Mouse (Mus musculus): ENCODE measurements around the gene Grasp. TPM values are rescaled to one million over a fixed set of nuclear protein-coding genes. Genes with fewer than 3 reads are reported as not detected.

Gene Grasp
- polyA plus RNA-seq, 1 experiment, result 7.1 TPM

DNA sequence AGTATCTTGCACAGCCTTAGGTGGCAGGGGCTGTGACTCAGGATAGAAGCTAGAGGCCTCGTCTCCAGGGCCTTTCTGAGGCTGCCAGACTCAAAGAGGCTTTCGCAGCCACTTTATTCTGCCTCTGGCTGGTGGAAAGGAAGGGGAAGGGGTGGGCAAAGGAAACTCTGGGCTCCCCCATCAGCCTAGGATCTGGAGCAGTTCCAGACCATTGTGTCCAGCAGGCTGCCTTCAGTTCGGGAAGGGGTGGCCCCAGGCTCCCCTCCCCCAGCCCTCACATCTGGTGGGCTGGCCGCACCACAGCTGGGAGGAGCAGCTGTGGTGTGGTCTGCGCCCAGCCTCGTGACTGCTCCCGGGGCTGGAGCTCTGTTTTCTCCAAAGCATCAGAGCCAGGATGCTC is 4.0 kb downstream of the Grasp start:
- no peak overlapping the region for H3ac ChIP-seq (ENCODE audit: control insufficient read depth, insufficient read length, low read depth)
- no peaks in the 10 kb centered on the region for H3K79me2 ChIP-seq (ENCODE audit: control insufficient read depth, insufficient read depth)
- TF ChIP-seq USF1 (IDR thresholded peaks at IDR 0.05; ENCODE audit: low read depth) (no peak), MYOD1 (IDR thresholded peaks at IDR 0.05; ENCODE audit: control insufficient read depth, insufficient read length, low read depth) (no peak), CTCF (IDR thresholded peaks at IDR 0.05; ENCODE audit: control insufficient read depth, insufficient read depth, insufficient read length) (no peak), MYOG (IDR thresholded peaks at IDR 0.05; ENCODE audit: control insufficient read depth, extremely low read depth, insufficient read length) (no peak), CEBPB (IDR thresholded peaks at IDR 0.05; ENCODE audit: low read depth) (no peak), MAX (IDR thresholded peaks at IDR 0.05) (no peak), FOSL1 (IDR thresholded peaks at IDR 0.05; ENCODE audit: insufficient read depth, low read length, poor library complexity, severe bottlenecking) (no peak)
- no peaks in the 10 kb centered on the region for H3K79me3 ChIP-seq (ENCODE audit: low read depth)
- no peaks in the 10 kb centered on the region for H3K27me3 ChIP-seq (ENCODE audit: control insufficient read depth, insufficient read depth, insufficient read length)
- H3K4me3 ChIP-seq (ENCODE audit: insufficient read depth, poor library complexity, severe bottlenecking), result no peak overlapping the region
- H3K36me3 ChIP-seq (ENCODE audit: control insufficient read depth, insufficient read depth), result peaks cover 20% of the 10 kb centered on the region

- TF ChIP-seq CEBPB (IDR thresholded peaks at IDR 0.05; ENCODE audit: low read depth) (no peak), USF1 (IDR thresholded peaks at IDR 0.05; ENCODE audit: low read depth) (no peak), FOSL1 (IDR thresholded peaks at IDR 0.05; ENCODE audit: insufficient read depth, low read length, poor library complexity, severe bottlenecking) (no peak), CTCF (IDR thresholded peaks at IDR 0.05; ENCODE audit: control insufficient read depth, insufficient read depth, insufficient read length) (no peak), MAX (IDR thresholded peaks at IDR 0.05) (no peak)
- peaks cover 20% of the 10 kb centered on the region for H3K36me3 ChIP-seq (ENCODE audit: control insufficient read depth, insufficient read depth)
- no peak overlapping the region for H3K4me3 ChIP-seq (ENCODE audit: insufficient read depth, poor library complexity, severe bottlenecking)
- H3ac ChIP-seq (ENCODE audit: control insufficient read depth, insufficient read length, low read depth), result no peak overlapping the region
- H3K79me2 ChIP-seq (ENCODE audit: control insufficient read depth, insufficient read depth), result no peaks in the 10 kb centered on the region
- H3K79me3 ChIP-seq (ENCODE audit: low read depth), result no peaks in the 10 kb centered on the region
- no peaks in the 10 kb centered on the region for H3K27me3 ChIP-seq (ENCODE audit: control insufficient read depth, insufficient read depth, insufficient read length)
Measured at GRCm38 (mm10) chr15:101228866-101229590, 5.0 kb downstream of the Grasp start.

DNA sequence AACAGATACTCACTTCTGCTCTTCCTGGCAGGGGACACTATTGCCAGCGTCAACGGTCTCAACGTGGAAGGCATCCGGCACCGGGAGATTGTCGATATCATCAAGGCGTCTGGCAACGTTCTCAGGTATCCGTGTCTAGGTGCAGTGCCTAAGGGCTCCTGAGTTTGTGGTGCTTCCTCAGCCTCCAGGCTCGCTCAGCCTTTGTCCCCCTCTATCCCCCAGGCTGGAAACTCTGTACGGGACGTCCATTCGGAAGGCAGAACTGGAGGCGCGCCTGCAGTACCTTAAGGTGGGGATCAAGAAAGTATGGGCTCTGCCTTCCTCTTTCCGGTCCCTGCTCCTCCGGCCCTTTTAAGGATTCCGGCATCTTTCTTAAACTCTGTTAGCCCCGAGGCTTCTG is 6.5 kb downstream of the Grasp start:
- H3K36me3 ChIP-seq (ENCODE audit: control insufficient read depth, insufficient read depth), result peaks cover 20% of the 10 kb centered on the region
- TF ChIP-seq MAX (IDR thresholded peaks at IDR 0.05), result no peak
- no peak for TF ChIP-seq MYOD1 (IDR thresholded peaks at IDR 0.05; ENCODE audit: control insufficient read depth, insufficient read length, low read depth)
- TF ChIP-seq FOSL1 (IDR thresholded peaks at IDR 0.05; ENCODE audit: insufficient read depth, low read length, poor library complexity, severe bottlenecking), result no peak
- TF ChIP-seq CTCF (IDR thresholded peaks at IDR 0.05; ENCODE audit: control insufficient read depth, insufficient read depth, insufficient read length), result no peak
- no peak for TF ChIP-seq USF1 (IDR thresholded peaks at IDR 0.05; ENCODE audit: low read depth)
- no peak for TF ChIP-seq MYOG (IDR thresholded peaks at IDR 0.05; ENCODE audit: control insufficient read depth, extremely low read depth, insufficient read length)
- TF ChIP-seq CEBPB (IDR thresholded peaks at IDR 0.05; ENCODE audit: low read depth), result no peak
- no peak overlapping the region for H3K4me3 ChIP-seq (ENCODE audit: insufficient read depth, poor library complexity, severe bottlenecking)
- H3K79me3 ChIP-seq (ENCODE audit: low read depth), result no peaks in the 10 kb centered on the region
- H3ac ChIP-seq (ENCODE audit: control insufficient read depth, insufficient read length, low read depth), result no peak overlapping the region
- H3K27me3 ChIP-seq (ENCODE audit: control insufficient read depth, insufficient read depth, insufficient read length), result no peaks in the 10 kb centered on the region
- H3K79me2 ChIP-seq (ENCODE audit: control insufficient read depth, insufficient read depth), result no peaks in the 10 kb centered on the region

DNA sequence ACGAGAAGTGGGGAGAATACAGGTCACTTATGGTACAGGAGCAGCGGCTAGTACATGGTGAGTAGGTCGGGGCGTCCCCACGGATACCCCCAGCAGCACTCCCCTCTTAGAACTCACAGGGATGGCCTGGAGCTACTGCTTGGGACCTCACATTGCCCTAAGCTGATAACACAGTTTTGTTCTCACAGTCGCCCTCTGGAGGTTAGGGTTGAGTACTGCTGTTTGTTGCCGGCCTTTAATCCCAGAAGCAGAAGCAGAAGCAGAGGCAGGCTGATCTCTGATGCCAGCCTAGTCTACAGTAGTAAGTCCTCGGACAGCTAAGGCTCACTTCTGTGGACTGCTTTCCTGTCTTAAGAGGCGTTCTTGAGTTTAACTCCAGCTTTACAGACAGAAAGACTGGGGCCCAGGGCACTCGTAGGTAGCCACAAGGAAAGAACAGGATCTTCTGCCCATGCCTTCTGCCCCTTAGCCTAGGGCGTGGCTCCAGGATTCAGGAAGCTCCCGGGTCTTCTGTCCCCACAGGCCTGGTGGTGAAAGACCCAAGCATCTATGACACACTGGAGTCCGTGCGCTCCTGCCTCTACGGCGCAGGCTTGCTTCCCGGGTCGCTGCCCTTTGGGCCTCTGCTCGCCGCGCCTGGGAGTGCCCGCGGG is 7.1 kb downstream of the Grasp start:
- TF ChIP-seq USF1 (IDR thresholded peaks at IDR 0.05; ENCODE audit: low read depth), result no peak
- peak; percentile 40 for TF ChIP-seq CTCF (IDR thresholded peaks at IDR 0.05; ENCODE audit: control insufficient read depth, insufficient read depth, insufficient read length)
- no peaks in the 10 kb centered on the region for H3K27me3 ChIP-seq (ENCODE audit: control insufficient read depth, insufficient read depth, insufficient read length)
- H3K79me3 ChIP-seq (ENCODE audit: low read depth), result no peaks in the 10 kb centered on the region
- H3K4me3 ChIP-seq (ENCODE audit: insufficient read depth, poor library complexity, severe bottlenecking), result no peak overlapping the region
- H3K36me3 ChIP-seq (ENCODE audit: control insufficient read depth, insufficient read depth), result peaks cover 20% of the 10 kb centered on the region
- H3K79me2 ChIP-seq (ENCODE audit: control insufficient read depth, insufficient read depth), result no peaks in the 10 kb centered on the region
- H3ac ChIP-seq (ENCODE audit: control insufficient read depth, insufficient read length, low read depth), result no peak overlapping the region

- no peak overlapping the region for H3K4me3 ChIP-seq (ENCODE audit: insufficient read depth, poor library complexity, severe bottlenecking)
Measured at GRCm38 (mm10) chr15:101231648-101232180, 7.7 kb downstream of the Grasp start.

More at GRCm38 (mm10) chr15:101231648-101232180, 7.7 kb downstream of the Grasp start:
- H3K27me3 ChIP-seq (ENCODE audit: control insufficient read depth, insufficient read depth, insufficient read length), result no peaks in the 10 kb centered on the region
- H3ac ChIP-seq (ENCODE audit: control insufficient read depth, insufficient read length, low read depth), result no peak overlapping the region
- no peaks in the 10 kb centered on the region for H3K79me2 ChIP-seq (ENCODE audit: control insufficient read depth, insufficient read depth)
- no peak for TF ChIP-seq FOSL1 (IDR thresholded peaks at IDR 0.05; ENCODE audit: insufficient read depth, low read length, poor library complexity, severe bottlenecking)
- no peak for TF ChIP-seq MAX (IDR thresholded peaks at IDR 0.05)
- TF ChIP-seq CEBPB (IDR thresholded peaks at IDR 0.05; ENCODE audit: low read depth), result no peak
- TF ChIP-seq CTCF (IDR thresholded peaks at IDR 0.05; ENCODE audit: control insufficient read depth, insufficient read depth, insufficient read length), result no peak
- no peak for TF ChIP-seq MYOG (IDR thresholded peaks at IDR 0.05; ENCODE audit: control insufficient read depth, extremely low read depth, insufficient read length)
- no peaks in the 10 kb centered on the region for H3K79me3 ChIP-seq (ENCODE audit: low read depth)
- H3K36me3 ChIP-seq (ENCODE audit: control insufficient read depth, insufficient read depth), result peaks cover 20% of the 10 kb centered on the region
